Mouse (Mus musculus) G1E-ER4 (cell line): ENCODE measurements around the gene Slc22a23. TPM values are rescaled to one million over a fixed set of nuclear protein-coding genes. Genes with fewer than 3 reads are reported as not detected.

Source experiments
- GATA1 ChIP-seq: IDR thresholded peaks from one replicate; pipeline ENCODE4 v1.8.0; 2012; ENCODE audit warnings: low read length, inconsistent platforms
- polyA plus RNA-seq: library from polyadenylated mRNA; stranded (reverse); fragments of >175 nt; gene quantifications from 2 replicates; pipeline ENCODE4 v1.2.3, GENCODE M21; 2012

Gene Slc22a23
- polyA plus RNA-seq, 1 experiment, result 145 TPM

DNA sequence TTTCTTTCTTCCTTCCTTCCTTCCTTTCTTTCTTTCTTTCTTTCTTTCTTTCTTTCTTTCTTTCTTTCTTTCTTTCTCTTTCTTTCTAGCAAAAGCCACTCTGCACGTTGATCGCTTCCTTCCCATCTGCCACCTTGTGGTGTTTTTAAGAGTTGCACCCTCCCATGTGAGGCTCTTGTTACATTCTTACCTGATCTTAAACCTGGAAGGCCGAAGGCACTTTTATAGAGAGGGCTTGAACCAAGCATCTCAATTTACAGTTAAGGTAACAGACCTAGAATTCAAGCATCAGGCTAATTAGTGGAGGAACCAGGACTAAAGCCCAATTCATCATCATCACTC, 190.1 kb downstream of the Slc22a23 start:
- TF ChIP-seq GATA1, result no peak

DNA sequence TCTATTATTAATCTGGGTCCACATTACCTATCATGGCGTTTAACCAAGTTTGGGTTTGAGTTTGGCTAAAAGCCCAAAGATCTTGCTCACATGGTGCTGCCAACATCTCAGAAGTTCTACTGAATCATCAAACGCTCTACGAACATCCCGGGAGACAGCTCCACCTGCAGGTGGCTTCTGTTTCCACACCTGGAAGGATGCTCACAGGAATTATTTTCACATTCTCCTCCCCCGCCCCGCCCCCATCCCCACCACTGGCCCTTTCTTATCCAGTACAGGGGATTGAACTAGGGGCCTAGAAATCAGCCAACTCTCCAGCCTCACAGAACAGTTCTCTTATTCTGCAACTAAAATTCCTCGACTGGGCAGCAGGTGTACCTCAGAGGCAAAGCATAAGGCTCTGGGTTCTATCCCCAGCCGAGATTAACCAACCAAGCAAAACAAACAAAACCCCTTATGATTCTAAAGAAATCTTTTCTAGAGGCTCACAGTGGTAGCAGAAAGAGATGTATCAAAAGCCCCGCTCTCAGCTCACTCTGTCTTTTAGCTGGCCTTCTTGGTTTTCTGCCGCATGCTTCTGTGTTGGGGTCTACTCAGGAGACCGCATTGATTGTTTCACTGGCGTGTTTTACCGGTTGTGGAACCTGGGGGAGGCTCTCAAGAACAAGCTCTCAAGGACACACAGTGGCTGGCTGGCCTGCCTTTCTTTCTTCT, 190.6 kb downstream of the Slc22a23 start:
- no peak for TF ChIP-seq GATA1

DNA sequence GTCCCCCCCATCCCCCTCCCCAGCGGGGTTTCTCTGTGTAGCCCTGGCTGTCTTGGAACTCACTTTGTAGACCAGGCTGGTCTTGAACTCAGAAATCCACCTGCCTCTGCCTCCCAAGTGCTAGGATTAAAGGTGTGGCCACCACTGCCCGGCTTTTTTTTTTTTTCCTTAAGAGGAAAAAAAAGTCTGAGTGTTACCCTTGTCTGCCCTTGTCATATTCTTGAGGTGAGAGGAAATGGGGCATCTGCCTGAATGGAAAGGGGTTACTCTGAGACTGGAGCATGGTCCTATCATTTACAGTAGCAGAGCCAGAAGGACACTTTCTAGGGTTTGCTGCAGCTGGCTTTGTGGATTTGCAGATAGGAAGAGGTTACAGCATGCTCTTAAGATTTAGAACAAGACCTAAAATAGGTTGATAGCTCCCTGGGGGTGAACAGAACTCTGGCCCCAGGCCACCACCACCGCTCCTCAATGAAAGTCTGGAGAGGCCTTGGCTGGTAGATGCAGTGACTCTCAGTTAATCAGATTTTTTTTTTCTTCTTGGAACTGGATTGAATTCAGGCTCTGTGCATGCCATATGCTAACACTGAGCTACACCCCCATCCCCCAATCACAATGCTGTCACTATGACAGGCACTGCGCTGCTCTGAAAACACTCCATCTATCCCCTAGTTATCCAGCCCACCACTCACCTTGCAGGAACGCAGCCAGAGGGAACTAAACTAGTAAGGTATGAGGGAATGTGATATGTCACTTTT, 191.5 kb downstream of the Slc22a23 start:
- no peak for TF ChIP-seq GATA1

DNA sequence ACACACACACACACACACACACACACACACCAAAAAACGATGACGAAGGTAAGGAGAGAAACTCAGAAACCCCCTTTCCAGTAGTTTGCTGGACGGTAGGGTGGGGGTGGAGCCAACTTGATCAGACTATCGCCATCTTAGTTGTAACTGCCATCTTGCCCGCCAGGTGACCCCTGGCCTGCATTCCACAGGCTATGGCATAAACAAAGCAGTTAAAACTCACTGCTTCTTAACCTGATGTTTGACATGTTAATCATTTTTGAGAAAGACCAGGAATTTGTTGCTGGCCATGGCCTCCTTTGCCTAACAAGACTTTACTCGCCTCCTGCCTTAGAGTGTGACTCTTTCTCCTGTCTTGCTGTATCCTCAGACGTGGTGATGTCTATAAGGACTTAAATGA, 192.3 kb downstream of the Slc22a23 start:
- TF ChIP-seq GATA1, result no peak

DNA sequence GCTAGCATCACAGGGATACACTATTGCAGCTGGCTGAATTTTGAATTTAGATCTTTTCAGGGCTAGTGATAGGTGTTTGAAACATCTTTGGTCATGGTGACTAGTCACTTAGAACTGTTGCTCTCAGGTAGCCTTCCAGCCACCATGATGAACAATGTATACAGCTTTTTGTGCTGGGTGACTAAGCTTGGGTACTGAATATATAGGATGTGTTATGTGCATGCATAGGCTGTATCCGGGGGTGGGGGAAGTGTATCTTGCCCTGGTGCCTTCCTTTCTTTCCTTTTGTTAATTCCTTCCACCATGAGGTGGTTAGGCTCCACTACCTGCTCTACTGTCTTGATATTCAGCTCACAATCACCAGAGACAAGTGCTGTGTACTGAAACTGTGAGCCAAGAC, 193.6 kb downstream of the Slc22a23 start:
- no peak for TF ChIP-seq GATA1

DNA sequence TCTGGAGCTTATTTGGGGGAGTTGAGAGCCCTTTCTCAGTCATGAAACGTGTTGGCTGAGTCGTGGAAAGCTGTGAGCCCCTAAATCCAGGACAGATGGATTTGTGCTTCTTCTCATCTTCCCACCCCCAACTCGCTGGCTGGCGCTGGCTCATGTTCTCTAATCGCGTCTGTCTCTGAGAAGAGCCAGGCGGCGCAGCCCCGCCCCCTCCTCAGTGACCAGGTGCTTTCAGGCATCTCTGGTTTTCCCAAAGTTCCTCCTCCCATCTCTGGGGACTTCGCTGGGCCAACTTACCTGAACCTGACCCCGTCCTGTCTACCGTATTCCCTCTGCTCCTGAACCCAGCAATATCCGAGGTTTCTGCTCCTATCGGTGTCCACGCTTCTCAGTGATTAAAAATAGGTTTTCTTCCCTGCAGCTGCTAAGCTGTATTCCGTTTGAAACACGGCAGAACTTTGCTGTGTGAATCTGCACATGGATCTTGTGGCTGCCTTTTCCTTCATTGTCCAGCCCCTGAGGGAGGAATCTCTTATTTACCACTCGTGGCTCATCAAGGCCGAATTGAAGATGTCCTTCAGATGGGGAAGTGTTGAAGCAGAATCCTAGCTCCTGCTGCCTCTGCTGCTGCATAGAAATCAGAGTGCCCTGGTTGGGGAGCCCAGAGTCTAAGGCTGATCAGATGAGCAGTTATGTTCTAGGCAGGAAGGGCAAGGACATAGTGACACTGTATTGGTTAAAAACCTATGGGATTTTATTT, 194.5 kb downstream of the Slc22a23 start:
- no peak for TF ChIP-seq GATA1

DNA sequence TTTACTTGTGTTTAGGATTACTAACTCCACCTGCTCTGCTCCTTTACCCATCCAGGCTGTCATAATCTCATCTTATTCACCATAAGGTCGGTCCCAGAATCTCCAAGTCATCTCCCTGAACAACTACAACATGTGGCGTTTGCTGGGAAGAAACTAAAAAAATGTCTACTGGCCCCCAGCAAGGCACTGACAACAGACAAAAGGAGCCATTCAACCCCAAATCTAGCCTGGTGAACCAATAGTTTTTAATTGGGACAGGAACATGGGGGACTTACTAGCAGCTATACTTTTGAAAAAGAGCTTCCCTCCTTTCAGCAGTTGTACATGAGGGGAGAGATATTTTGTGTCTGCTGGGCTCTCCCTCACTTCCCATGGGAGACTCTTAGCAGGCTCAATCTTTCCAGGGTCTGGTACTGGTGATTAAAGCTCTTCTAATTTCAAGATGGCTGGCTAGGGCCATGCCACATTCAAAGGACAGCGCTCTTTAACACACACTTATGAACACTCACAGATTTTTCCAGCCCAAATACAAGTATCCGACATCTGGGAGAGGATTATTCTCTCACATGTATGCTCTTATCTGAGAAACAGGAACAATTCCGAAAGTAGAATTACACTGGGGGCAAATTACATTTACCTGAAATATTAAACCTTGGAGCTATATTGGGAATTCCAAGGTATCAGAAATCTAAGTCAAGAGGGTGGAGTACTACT, 195.4 kb downstream of the Slc22a23 start:
- no peak for TF ChIP-seq GATA1

DNA sequence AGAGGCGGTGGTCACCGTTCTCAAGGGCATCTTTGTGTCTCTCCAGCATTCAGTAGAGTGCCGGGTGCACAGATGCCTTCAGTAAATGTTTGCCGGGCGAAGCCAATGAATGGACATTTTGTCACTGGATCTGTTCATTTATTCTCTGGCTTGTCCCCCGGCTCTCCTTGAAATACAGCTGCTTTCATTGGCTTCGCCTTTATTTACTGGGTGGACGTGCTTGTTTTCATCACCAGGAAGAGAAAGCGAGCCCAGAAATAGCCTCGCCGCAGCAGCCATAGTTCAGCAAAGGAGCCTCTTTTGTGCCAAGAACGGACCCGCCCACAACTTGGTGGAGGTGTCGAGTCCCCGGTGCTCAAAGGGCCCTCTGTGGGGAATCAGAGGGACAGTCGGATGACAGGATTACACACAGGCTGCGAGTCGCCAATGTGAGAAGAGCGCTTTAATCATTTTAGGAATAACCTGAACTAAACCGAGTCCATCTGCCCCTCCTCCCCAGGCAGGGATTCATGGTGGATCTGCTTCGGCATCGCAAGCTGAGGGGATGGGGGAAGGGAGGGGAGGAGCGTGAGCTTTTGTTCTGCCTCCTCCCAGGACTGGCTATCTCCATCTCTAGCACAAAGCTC, 196.1 kb downstream of the Slc22a23 start:
- TF ChIP-seq GATA1, result no peak

DNA sequence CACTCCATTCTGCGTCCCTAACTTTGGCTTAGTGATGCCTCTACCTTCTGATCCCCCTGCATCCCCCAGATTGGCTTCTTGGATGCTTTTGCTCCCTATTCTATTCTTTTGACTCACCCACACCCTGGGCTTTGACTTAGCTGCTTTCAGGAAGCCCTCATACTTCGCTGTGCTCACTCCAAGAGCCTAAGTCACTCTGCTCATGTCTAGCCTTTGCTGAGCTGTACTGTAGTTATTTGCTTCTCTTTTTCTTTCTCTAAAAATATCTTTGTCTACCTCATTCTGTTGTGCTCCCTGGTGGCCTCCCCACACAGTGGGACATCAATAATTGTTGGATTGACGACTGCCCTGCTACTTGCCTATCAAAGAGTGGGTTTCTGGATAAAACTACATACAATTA, 196.8 kb downstream of the Slc22a23 start:
- no peak for TF ChIP-seq GATA1

DNA sequence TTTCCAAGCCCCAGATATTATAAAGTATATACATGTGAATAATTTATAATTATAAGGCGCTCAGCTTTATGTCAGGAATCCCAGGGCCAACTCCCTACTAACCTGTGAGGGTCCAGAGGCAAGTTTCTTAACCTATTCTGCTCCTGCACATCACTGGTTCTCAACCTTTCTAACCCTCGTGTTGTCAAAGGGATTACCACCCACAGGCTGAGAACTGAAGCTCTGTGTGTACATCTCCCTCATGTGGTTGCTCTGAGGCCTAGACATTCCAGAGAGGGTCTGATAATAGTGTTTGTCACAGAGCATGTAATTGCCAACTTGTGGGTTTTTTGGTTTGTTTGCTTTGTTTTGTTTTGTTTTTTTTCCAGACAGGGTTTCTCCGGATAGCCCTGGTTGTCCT, 198.1 kb downstream of the Slc22a23 start:
- TF ChIP-seq GATA1, result no peak

DNA sequence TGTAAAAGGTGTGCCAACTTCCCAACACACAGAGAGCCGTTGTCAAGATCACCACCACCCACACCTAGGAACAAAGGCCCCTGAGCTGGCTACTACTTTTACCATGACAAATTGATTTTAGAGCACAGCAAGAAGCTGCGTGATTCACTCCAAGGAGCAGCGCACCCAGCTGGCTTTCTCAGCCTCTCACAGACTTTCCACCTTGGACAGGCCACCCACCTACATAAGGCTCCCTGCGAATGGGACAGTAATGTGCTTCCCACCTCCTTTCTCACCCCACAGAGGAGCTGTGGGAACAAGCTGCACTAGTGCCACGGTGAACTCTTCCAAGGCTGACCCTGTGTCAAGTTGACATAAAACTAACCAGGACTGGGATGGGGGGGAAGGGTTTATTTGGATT, 201.6 kb downstream of the Slc22a23 start:
- no peak for TF ChIP-seq GATA1

DNA sequence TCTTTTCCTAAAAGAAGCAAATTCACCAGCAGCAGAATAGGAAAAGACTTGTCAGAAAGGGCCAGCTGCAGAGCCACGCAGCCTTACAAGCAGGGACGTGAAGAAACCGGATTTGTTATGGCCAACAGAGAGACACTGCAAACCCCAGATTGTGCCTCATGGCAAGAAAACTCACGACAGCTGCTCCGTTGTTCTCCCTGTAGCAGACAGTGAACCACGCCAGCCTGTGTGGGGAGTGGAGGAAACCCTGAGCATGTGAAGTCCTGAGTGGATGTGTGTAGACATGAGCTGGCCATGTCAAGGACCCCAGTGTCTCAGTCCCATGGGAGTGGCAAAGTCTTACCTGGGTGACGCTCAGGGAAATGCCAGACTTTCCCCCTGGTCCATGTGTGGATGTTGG, 208.4 kb downstream of the Slc22a23 start:
- no peak for TF ChIP-seq GATA1

DNA sequence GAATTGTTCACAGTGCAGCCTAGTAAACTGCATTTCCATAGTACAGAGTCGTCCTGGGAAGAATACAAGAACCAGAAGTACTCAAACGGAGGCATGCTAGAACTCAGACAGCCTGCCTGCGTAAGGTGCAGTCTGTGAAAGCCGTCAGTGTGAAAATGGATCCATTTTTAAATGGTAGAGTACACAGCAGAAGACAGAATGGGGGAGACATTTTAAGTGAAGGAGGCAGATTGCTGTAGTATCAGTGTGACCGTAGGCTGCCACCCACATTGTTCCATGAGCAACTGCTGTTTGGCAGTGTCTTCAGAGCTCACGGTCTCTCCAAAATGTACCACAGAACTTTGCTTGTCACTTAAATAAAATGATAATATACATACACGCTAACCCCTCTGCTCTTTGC, 210.7 kb downstream of the Slc22a23 start:
- no peak for TF ChIP-seq GATA1

DNA sequence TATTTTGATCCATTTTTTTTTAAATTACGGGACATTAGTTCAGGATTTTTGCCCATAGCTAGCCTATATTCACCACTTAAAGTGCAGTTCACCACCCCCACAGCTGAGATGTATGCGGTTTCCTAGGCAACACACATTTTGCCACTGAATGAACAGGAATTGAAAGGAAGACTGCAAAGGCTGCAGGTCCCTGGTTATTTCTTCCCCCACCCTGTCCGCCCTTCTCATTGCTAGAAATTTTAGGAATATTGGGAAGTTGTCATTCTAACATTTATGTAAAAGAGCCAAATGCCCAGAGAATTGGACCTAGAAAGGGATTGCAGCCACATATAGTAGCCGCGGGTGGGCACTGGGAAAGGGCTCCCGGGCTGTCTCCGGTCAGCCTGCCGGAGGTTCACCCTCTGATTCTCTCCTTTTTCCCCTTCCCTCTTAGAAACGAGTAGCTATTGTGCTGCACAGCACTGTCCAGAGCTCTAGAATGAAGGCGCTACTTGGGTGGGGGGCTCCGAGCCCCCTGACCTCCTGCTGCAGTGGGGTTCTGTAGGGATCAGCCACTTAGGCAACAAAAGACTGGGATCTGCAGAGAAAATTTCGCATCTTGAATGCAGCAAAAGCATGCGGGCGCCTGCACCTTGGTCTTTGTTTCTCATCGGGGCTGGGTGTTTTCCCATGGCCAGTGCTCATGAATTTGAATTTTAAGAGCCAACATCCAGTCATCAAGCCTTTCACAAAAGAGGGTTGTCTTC, 211.5 kb downstream of the Slc22a23 start:
- no peak for TF ChIP-seq GATA1

DNA sequence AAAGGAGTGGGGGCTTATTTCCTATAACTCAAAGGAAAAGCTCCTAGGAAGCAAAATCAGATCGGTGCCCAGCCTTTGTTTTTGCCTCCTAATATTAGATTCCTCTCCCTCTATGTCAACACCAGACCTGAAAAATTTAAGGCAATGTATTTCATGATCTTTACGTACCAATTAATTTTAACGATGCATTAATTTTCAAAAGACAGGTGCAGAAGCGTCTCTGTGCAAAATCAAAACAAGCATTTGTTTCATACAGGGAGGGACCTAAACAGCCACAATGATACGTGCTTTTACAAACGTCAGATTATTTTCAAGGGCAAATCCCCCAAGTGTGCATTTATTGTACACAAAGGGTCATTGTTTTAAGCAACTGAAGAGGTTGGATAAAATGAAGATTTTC, 212.1 kb downstream of the Slc22a23 start:
- no peak for TF ChIP-seq GATA1
